8 mouse cellular contexts compared by ENCODE assay signal in the genomic region with DNA sequence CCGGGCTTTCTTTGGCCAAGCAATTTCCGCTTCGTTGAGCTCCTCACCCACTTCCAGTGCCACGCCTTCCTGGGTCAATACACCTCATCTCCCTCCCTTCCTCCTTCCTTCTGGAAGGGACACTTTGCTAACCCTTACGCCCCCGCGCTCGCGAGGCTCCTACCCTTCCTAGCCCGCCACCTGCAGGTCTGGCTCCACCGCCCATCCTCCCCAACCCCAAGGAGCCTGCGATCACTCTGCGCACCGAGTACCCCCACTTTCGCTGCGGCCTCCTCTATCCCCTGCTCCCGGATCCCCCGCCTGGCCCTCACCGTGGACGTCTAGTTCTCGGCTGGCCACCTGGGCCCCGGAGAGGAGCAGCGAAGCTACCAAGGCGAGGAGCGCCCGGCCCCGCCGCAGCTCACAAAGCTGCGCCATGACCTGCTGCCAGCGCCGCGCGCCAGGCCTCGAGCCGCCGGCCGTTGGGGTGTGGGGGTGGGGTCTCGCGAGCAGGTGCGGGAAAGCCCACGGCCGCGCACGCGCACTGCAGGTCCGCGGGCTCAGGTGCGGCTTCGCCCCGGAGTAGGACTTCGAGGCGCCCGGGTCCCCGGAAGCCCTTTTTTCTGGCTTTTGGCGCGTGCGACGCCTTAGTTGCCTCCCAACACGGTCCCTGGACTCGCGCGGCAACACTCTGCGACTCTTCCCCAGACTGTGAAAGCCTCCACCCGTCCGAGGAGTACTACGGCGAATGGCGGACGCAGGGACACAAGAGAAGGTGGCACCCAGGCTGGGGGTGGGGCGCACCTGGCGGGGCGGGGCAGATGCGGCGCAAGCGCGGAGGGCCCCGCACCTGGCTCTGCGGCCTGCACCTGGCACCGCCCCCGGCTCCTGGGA. TPM values are rescaled to one million over a fixed set of nuclear protein-coding genes. Genes with fewer than 3 reads are reported as not detected.
DNase-seq lines count a peak whose midpoint lies in the region; ATAC-seq and TF ChIP-seq lines count a peak whose summit lies in the region.

TSS of gene Spint2 (minus strand) at position 712 of the 873 bp plus-strand sequence.

- peak within 1 kb of the TSS; percentile 99 for H3K4me2 ChIP-seq in heart, embryonic 14.5 days (ENCODE audit: low read length)
- peak within 1 kb of the TSS; percentile 90 for H3K4me2 ChIP-seq in kidney, postnatal 0 days (ENCODE audit: low read length)
- peak within 1 kb of the TSS; percentile 83 for H3K4me2 ChIP-seq in liver, embryonic 16.5 days (ENCODE audit: low read depth, low read length)
- H3K4me2 ChIP-seq in neural tube, embryonic 14.5 days (ENCODE audit: low read depth, low read length): peak within 1 kb of the TSS; percentile 92

- no peak for ATAC-seq in heart, embryonic 14.5 days (ENCODE audit: insufficient number of reproducible peaks, insufficient read depth, low FRiP score, low read depth)
- peak; percentile 92 for ATAC-seq in kidney, postnatal 0 days (replicated peaks; ENCODE audit: low FRiP score, low read depth)
- peak; percentile 84 for ATAC-seq in liver, embryonic 16.5 days (ENCODE audit: low read depth)
- ATAC-seq in neural tube, embryonic 14.5 days (ENCODE audit: low read depth): peak; percentile 82

- peaks cover 11 to 22% of the 10 kb centered on the region in 2 experiments for H3K4me1 ChIP-seq in heart, embryonic 14.5 days (ENCODE audit: control insufficient read depth in 2 of 2, insufficient read depth in 2 of 2, low read length in 2 of 2)
- 0 out of 2 replicates have a peak, but pooled peaks cover 5% of the 10 kb centered on the region for H3K4me1 ChIP-seq in kidney, postnatal 0 days (replicated peaks; ENCODE audit: insufficient read depth, low read length)
- peaks cover 9% of the 10 kb centered on the region for H3K4me1 ChIP-seq in liver, embryonic 16.5 days (ENCODE audit: control insufficient read depth, low read depth, low read length)
- peaks cover 11% of the 10 kb centered on the region; the same call in 1 of the 2 replicates for H3K4me1 ChIP-seq in neural tube, embryonic 14.5 days (ENCODE audit: control insufficient read depth, insufficient read depth, low read length)

- no peaks in the 10 kb centered on the region for H3K9me3 ChIP-seq in heart, embryonic 14.5 days (ENCODE audit: control insufficient read depth, low read length)
- H3K9me3 ChIP-seq in kidney, postnatal 0 days (replicated peaks; ENCODE audit: low read length): no peaks in the 10 kb centered on the region
- no peaks in the 10 kb centered on the region for H3K9me3 ChIP-seq in liver, embryonic 16.5 days (replicated peaks; ENCODE audit: control insufficient read depth, low read length)
- H3K9me3 ChIP-seq in neural tube, embryonic 14.5 days (ENCODE audit: control insufficient read depth, low read length): no peaks in the 10 kb centered on the region

- H3K27me3 ChIP-seq in heart, embryonic 14.5 days (ENCODE audit: control insufficient read depth, insufficient read depth, low read length): peaks cover 17% of the 10 kb centered on the region; the same call in 1 of the 2 replicates
- H3K27me3 ChIP-seq in kidney, postnatal 0 days (ENCODE audit: insufficient read depth, low read length): no peaks in the 10 kb centered on the region; the same call in 1 of the 2 replicates
- peaks cover 14% of the 10 kb centered on the region for H3K27me3 ChIP-seq in liver, embryonic 16.5 days (ENCODE audit: control insufficient read depth, insufficient read depth, low read depth, low read length)
- H3K27me3 ChIP-seq in neural tube, embryonic 14.5 days (ENCODE audit: control insufficient read depth, insufficient read depth, low read length): peaks cover 18% of the 10 kb centered on the region; the same call in 1 of the 2 replicates

- DNase-seq in right cerebral cortex, postnatal 25 days: peak; percentile 58
- no peak for DNase-seq in right cerebral cortex, adult 18-20 months
- DNase-seq in cerebellum, postnatal 25 days: peak; percentile 84 to 91
- DNase-seq in kidney, postnatal 0 days (ENCODE audit: low spot score): peak; percentile 54
- DNase-seq in thymus, postnatal 10 days (ENCODE audit: low spot score in 2 of 2): peak; percentile 77 to 80

- H3K9ac ChIP-seq in heart, embryonic 14.5 days (ENCODE audit: low read length): peak within 1 kb of the TSS; percentile 83
- H3K9ac ChIP-seq in kidney, postnatal 0 days (ENCODE audit: low read depth, low read length): peak within 1 kb of the TSS; percentile 83
- H3K9ac ChIP-seq in liver, embryonic 16.5 days (ENCODE audit: low read depth, low read length): peak within 1 kb of the TSS; percentile 69
- H3K9ac ChIP-seq in neural tube, embryonic 14.5 days (replicated peaks; ENCODE audit: low read depth, low read length): peak within 1 kb of the TSS; percentile 54

- H3K36me3 ChIP-seq in heart, embryonic 14.5 days (ENCODE audit: control insufficient read depth, insufficient read depth, low read length): no peaks in the 10 kb centered on the region
- H3K36me3 ChIP-seq in kidney, postnatal 0 days (ENCODE audit: insufficient read depth, low read length): no peaks in the 10 kb centered on the region
- no peaks in the 10 kb centered on the region for H3K36me3 ChIP-seq in liver, embryonic 16.5 days (ENCODE audit: control insufficient read depth, insufficient read depth)
- no peaks in the 10 kb centered on the region for H3K36me3 ChIP-seq in neural tube, embryonic 14.5 days (ENCODE audit: control insufficient read depth, insufficient read depth, low read length)

- TF ChIP-seq CTCF in kidney, postnatal 0 days (IDR thresholded peaks at IDR 0.05; ENCODE audit: low read depth): peak; percentile 46; the same call in 1 of the 2 replicates

- WGBS in heart, embryonic 14.5 days: under 1% methylated on average over 75 of the region's 80 CpGs
- WGBS in kidney, postnatal 0 days: under 1% methylated on average over 80 of the region's 80 CpGs
- WGBS in liver, embryonic 16.5 days (ENCODE audit: insufficient replicate concordance): under 1% methylated on average over 73 of the region's 80 CpGs
- WGBS in neural tube, embryonic 14.5 days: under 1% methylated on average over 71 of the region's 80 CpGs

- H3K27ac ChIP-seq in heart, embryonic 14.5 days (replicated peaks in 1 of 2; ENCODE audit: control insufficient read depth in 1 of 2, insufficient read depth in 1 of 2, low read depth in 2 of 2, low read length in 2 of 2): peak within 1 kb of the TSS in 1 of 2 experiments; percentile 58; a peak in 3 of 4 replicates
- H3K27ac ChIP-seq in kidney, postnatal 0 days: peak within 1 kb of the TSS; percentile 93
- peak within 1 kb of the TSS; percentile 38 for H3K27ac ChIP-seq in liver, embryonic 16.5 days (ENCODE audit: low read length)
- H3K27ac ChIP-seq in neural tube, embryonic 14.5 days (ENCODE audit: low read depth, low read length): no peak within 1 kb of the TSS

- H3K4me3 ChIP-seq in heart, embryonic 14.5 days (ENCODE audit: control insufficient read depth in 1 of 2, insufficient read depth in 1 of 2, low read depth in 1 of 2, low read length in 2 of 2): peak within 1 kb of the TSS; percentile 60 to 73
- peak within 1 kb of the TSS; percentile 63 for H3K4me3 ChIP-seq in kidney, postnatal 0 days (replicated peaks; ENCODE audit: low read depth, low read length)
- peak within 1 kb of the TSS; percentile 66 for H3K4me3 ChIP-seq in liver, embryonic 16.5 days (ENCODE audit: low read depth, low read length)
- H3K4me3 ChIP-seq in neural tube, embryonic 14.5 days (ENCODE audit: low read depth, low read length): peak within 1 kb of the TSS; percentile 62

RNA-seq across cellular contexts. Expression of gene Spint2, which starts in this region (rescaled TPM):
- polyA plus RNA-seq in heart, embryonic 14.5 days (2014; fragmentation: Nextera tagmentation; extraction: Ambion mirVana): 93.5 and 98.5 TPM in 2 replicates
- 460 and 496 TPM in 2 replicates for polyA plus RNA-seq in kidney, postnatal 0 days (2015; fragmentation: Nextera tagmentation; extraction: Ambion mirVana)
- polyA plus RNA-seq in liver, embryonic 16.5 days (2015; fragmentation: Nextera tagmentation; extraction: Ambion mirVana): 30.9 and 38.6 TPM in 2 replicates
- 46.9 and 62.4 TPM in 2 replicates for polyA plus RNA-seq in neural tube, embryonic 14.5 days (2014; fragmentation: Nextera tagmentation; extraction: Ambion mirVana)
